Mouse (Mus musculus) adipocyte (in vitro differentiated cells): ENCODE data around the gene Paqr6.
"Not testable (repeated sequence)": the region's sequence is repeated elsewhere in the genome, so short reads cannot be mapped to it uniquely, and the experiment has no call there.

Experiments used
- DNase-seq: peaks from one replicate; pipeline ENCODE4 v3.0.0-alpha.2; 2016; ENCODE audit warnings: low spot score

The Paqr6 gene

GRCm38 (mm10) chr3:88366830-88367428 is 2.5 kb downstream of the Paqr6 start:
- not testable (repeated sequence) for DNase-seq

GRCm38 (mm10) chr3:88367517-88367916 is 3.1 kb downstream of the Paqr6 start:
- DNase-seq = not testable (repeated sequence)

- not testable (repeated sequence) for DNase-seq
Measured at GRCm38 (mm10) chr3:88368511-88368910, 4.1 kb downstream of the Paqr6 start.

GRCm38 (mm10) chr3:88372643-88373042 is 8.3 kb downstream of the Paqr6 start, which contains the start of gene Bglap3:
TSS of gene Bglap3 (minus strand) at chr3:88372743.
- DNase-seq = not testable (repeated sequence)

- not testable (repeated sequence) for DNase-seq
Measured at GRCm38 (mm10) chr3:88375750-88376626, 11.6 kb downstream of the Paqr6 start.

GRCm38 (mm10) chr3:88376644-88377043 is 12.3 kb downstream of the Paqr6 start:
- DNase-seq = not testable (repeated sequence)

- DNase-seq = not testable (repeated sequence)
Measured at GRCm38 (mm10) chr3:88378599-88378998, 14.2 kb downstream of the Paqr6 start, which contains the start of gene Bglap2. TSS of gene Bglap2 (minus strand) at chr3:88378699.

- DNase-seq = not testable (repeated sequence)
Measured at GRCm38 (mm10) chr3:88381389-88382315, 17.3 kb downstream of the Paqr6 start.

GRCm38 (mm10) chr3:88382383-88382782 is 18.0 kb downstream of the Paqr6 start:
- DNase-seq = not testable (repeated sequence)

GRCm38 (mm10) chr3:88384364-88384763 is 20.0 kb downstream of the Paqr6 start, which contains the start of gene Bglap:
TSS of gene Bglap (minus strand) at chr3:88384464.
- DNase-seq = no peak

- no peak for DNase-seq
Measured at GRCm38 (mm10) chr3:88393776-88394375, 29.5 kb downstream of the Paqr6 start.

GRCm38 (mm10) chr3:88395288-88395687 is 30.9 kb downstream of the Paqr6 start:
- no peak for DNase-seq

GRCm38 (mm10) chr3:88395742-88396141 is 31.4 kb downstream of the Paqr6 start:
- no peak for DNase-seq

GRCm38 (mm10) chr3:88398666-88399065 is 34.3 kb downstream of the Paqr6 start:
- no peak for DNase-seq

GRCm38 (mm10) chr3:88403522-88404230 is 39.3 kb downstream of the Paqr6 start:
- DNase-seq = no peak

- DNase-seq = peak; percentile 92
Measured at GRCm38 (mm10) chr3:88407090-88407489, 42.7 kb downstream of the Paqr6 start.

- peak; percentile 8 for DNase-seq
Measured at GRCm38 (mm10) chr3:88407529-88407928, 43.1 kb downstream of the Paqr6 start.

- DNase-seq = peak; percentile 60
Measured at GRCm38 (mm10) chr3:88408953-88409352, 44.6 kb downstream of the Paqr6 start.

- peak; percentile 90 for DNase-seq
Measured at GRCm38 (mm10) chr3:88409741-88410644, 45.6 kb downstream of the Paqr6 start, which contains the start of gene Pmf1. TSS of gene Pmf1 (minus strand) at chr3:88410331.

- DNase-seq = no peak
Measured at GRCm38 (mm10) chr3:88410645-88411031, 46.3 kb downstream of the Paqr6 start.
